Mouse (Mus musculus) testis, postnatal 14 days (tissue): ENCODE measurements around the gene Rpl18.
A peak's percentile ranks its signal among the peaks of the same experiment; 100 is the strongest.

Experiments used
- DNase-seq: peaks from one replicate; pipeline ENCODE4 v3.0.0; 2021; ENCODE audit warnings: low spot score

Gene Rpl18

DNA sequence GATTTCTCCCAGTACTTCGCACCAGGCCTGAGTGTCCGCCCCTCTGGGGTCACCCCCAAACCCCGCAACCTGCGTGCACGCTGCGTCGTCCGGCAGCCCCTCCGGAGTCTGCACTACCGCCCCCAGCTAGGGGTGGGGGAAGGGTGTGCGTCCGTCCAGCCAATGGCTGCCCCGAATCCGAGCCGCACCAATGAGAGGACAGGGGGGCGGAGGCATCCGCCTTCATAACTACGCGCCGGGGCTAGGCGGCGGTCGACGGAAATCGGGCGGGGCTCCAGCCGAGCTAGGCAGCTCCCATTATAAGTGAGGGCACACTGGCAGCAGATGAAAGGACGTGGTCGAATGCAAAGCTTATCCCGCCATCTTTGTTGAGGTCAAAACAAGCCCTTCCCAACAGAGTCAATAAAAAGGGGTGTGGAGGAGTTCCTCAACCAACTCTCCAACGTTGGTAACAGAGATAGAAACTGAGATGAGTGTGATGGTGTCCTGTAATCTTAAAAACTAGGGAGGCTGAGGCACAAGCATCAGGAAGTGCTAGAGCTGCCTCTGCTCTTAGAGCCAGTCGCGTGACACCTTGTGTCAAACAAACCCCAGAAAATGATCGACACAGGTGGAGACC is at the start of gene Rpl18:
Rpl18 (plus strand) TSS at position 368 of the 619 bp plus-strand sequence.
- peak; percentile 96 for DNase-seq

DNA sequence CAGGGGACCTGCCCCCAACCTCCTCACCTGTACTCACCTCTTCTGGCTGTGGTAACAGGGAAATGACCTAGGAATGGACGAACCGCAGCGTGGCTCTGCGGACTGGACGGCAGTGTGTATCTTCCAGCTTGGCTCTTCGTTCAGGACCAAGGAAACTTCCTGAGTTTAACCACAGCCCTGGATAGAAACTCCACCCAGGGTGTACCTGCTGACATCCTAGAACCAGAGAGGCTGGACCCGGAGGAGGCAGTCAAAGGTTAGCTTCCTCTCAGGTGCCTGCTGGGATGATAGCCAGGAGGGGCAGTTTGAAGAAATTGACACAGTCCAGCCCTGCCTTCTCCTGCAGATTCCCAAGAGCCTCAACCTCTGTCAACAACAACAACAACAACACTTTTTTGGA is 49.1 kb upstream of the Rpl18 start, which contains the start of gene Fut2:
Fut2 (minus strand) TSS at position 234 of the 400 bp plus-strand sequence.
- no peak for DNase-seq

DNA sequence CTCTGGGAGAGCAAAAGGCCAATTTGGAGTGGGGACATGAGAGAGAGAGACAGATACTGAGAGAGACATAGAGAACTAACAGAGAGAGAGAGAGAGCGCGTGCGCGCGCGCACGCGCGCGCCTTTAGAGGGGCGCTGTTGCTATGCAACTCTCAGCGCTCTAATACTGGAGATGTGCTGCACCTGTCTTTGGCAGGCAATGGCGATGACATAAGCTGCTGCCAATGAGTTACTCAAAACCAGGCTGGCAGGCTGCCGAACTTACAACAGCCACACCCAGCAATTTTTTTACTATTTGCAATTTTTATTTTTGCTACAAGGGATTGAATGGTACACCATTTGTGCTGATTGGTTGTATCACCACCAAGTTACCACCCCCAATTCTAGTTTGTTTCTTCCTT is 47.5 kb upstream of the Rpl18 start:
- DNase-seq, result no peak

DNA sequence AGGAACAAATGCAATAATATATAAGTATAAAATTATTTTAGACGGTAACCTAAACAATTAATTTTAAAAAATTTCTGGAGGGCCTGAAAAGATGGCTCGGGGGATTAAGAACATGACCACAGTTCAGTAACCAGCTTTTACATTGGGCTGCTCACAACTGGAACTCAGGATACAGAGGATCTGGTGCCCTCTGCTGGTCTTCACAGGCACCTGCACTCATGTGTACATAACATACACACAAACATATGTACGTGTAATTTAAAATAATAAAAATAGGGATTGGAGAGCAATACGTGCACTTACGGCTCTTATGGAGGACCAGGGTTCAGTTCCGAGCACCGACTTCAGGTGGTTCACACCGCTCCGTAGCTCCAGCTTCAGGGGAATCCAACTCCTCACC is 46.3 kb upstream of the Rpl18 start:
- DNase-seq, result no peak

DNA sequence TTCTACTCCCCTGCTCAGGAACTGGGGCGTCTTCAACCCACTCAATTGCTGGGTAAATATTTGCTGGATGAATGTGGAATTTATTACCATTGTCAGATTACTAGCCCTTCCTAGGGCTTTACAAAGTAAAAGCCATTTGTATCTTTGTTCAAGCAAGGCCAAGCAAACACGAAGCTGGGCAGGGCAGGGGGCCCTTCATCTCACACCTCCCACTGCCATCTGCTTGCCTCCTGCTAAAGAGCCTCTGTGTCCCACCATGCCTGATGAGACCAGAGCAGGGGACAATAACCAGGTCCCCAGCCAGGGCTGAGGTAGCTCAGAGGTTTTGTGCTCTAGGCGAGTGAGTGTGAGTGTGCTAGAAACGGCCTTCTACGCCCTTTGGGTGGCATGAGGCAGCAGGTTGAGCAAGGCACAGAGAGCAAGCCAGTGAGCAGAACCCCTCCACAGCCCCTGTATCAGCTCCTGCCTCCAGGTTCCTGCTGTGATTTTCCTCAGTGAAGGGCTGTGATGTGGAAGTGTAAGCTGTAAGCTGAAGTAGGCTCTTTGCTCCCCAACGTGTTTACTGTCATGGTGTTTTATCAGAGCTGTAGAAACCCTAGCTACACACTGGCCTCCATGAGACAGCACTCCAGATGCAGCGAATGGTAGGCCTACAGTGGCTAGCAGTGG is 37.5 kb upstream of the Rpl18 start:
- no peak for DNase-seq

DNA sequence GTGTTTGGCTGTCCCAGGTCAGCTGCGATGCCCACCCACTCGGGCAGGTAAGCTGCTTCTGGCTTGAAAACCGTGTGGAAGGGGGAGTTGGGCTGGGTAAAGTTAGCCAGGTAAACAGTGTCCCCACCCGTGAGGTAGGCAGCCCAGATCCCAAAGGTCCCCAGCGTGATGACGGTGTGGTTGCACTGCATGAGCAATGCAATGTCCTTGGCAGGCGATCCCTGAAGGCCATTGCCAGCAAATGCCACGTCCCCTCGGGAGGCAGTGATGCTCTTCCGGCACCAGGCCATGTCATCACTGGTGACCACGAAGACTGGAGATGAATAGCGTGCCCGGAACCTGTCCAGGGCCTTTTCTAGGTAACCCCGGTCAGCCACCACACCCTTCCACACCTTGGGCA is 36.7 kb upstream of the Rpl18 start:
- DNase-seq, result no peak

DNA sequence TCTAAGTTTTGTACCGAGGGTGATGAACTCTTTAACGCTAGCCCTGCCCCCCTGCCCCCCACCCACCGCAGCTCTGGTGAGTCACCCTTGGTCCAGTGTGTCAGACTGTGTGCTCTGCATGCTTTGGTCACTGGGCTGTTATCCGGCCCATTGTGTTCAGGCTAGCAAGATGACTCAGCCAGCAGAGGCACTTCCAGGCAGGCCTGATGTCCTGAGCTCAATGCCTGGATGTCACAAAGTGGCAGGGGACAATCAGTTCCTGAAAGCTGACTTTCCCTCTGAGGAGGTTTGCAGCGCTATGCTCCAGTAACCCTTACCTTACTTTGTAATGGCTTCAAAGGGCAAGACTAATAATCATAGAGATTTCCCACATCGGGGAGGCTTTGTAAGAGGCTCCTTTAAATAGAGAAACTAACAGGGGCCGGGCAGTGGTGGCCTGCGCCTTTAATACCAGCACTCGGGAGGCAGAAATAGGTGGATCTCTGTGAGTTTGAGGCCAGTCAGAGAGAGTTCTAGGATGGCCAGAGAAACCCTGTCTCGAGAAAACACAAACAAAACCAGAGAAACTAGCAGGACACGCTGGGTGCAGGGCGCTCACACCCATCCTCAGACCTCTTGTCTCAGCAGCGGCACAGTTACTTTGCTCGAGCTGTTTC is 35.2 kb upstream of the Rpl18 start:
- no peak for DNase-seq

DNA sequence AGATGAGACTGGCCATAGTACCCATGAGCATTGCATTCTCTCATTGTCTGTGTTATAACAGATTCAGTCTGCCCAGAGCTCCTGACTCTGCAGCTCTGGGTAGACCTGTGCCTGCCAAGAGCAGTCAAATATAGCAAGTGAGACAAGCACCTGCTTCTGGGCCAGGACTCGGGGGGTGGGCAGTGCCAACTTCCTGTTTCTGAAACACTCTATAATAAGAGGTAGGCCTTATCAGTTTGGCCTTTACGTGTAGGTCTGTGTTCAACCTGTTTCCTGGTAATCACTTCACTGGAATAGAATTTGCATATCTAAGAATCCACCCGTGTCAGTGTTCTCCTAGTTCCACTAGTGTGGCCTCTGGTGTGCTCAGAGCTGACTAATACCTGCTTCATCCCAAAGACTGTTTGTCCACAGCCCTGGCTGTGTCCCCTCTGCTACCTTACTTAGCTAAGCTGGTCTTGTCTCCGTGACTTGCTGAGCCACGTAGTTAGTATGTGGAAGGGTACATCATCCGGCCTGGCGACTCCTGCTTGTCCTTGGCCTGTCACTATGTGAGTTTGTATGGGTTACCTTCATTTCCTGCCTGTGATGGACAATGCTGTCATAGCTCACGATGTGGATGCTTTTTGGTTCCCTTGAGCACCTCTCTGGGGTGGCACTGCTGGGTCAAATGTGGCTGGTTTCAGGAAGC is 34.1 kb upstream of the Rpl18 start:
- DNase-seq, result no peak

DNA sequence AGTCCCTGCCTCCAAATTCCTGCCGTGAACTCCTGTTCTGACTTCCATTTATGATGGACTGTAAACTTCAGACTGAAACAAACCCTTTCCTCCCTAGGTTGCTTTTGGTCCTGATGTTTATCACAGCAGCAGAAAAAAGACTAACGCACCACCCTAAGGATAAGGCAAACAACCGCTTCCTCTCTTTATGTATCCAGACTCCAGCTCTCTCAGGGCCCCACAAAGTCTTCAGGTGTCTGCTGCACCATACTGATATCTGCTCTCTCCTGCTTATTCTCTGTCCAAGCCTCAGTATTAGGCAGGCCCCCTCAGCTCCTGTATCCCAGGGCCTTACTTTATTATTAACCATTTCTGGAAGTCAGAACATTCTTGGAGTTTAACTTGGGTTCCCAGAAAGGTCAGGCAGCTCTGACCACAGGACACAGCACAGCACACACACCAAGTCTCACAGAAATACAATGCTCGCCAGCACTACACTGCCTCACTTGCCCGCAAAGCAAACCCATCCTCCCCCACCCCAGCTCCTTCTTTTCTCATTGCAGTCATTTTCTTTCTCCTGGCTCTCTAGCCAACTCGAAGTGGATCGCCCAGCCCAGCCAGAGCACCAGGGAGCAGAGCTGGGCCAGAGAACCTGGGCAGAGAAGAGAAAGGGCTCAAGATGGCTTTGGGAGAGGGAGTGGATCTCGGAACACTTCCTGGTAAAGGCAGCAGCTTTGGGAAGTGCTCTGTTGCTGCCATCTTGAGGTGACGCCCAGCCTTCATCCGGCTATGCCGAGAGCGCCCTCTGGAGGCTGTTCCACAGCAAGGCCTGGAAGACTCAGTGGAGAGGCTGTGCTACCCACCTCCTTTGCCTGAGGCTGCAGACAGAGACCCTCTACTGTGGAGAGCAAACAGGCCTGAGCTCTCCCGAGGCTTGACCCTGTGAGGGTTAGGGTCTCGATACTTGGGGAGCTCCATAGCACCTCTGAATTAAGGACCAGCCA is 32.8 kb upstream of the Rpl18 start:
- DNase-seq, result peak; percentile 75

DNA sequence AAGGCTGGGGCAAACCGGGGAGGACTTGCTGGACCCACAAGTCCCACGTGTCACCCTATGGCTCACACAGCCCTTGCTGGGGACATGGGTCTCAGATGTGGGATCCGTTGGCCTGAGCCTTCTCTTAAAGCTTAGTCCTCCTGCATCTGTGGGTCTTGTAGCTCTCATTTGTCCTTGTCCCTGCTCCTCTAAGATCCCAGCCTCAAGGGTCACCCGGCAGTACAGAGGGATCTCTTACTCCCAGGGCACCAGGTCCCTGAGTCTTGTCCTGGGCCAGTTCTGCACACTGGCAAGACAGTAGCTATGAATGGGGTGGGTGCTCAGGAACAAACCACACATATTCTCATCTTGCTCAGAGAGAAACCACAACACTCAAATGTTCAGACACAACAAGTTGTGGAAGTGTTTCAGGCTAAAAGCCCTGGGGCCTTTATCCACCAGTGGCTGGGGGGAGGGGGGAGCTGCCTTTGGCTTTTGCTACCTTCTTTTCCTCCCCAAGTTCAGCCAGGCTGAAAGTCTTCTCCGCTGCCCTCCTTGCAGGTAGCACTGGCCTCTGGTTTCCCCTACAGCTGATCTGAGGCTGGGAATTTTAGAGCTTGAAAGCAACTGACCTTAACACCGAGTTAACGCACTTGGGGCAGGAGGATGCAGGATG is 31.7 kb upstream of the Rpl18 start, which contains the start of gene Ntn5:
Ntn5 (plus strand) TSS at position 627 of the 655 bp plus-strand sequence.
- DNase-seq, result no peak

DNA sequence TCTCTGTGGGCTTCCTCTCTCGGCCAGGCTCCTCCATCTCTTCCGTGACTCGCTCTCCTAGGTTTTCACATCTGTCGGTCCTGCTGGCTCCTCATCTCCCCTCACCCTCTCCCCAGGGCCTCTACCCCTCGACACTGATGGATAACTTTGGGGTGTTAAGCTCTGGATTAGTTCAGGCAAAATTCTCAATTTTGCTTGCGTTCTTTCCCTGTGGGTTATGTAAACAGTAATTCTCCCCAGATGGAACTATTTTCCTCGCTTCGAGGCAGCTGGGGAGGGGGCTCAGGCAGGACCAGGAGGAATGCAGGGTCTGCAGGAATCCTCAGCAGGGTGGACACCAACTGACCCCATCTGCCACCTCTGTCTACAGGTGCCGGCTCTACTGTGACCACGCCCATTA is 29.4 kb upstream of the Rpl18 start:
- no peak for DNase-seq

DNA sequence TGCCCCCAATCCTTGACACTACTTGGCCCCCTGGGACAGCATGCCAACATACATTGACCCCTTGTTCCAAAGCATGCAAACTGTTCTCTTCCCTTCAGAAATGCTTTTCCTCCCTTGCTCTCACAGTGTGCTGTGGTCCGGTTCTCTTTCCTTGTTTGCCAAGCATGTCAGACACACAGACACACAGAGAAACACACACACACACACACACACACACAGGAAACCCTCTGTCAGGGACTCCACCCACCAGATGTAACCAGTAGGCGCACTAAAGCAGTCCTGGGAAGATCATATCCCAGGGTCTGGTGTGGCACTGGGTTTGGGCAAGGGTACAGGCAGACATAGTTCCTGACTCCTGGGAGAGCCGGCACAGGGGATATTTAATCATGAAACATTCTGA is 28.4 kb upstream of the Rpl18 start:
- no peak for DNase-seq

DNA sequence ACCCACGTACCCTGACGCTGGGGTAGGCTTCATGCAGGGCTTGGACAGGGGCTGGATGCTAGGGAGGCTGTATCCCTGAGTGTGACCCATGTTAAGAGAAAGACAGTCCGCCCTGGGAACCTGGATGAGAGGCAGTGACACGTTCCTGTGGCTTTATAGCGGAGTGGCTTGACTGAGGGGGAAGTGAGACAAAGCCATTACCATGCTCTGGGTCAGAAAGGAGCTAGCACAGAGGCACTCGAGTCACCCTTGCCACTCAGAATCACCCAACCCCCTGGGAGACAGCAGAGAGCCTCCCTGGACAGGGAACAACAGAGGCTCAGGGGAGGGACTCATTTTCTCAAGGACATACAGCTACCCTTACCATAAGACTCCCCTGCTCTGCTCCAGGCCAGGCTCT is 26.2 kb upstream of the Rpl18 start:
- no peak for DNase-seq

DNA sequence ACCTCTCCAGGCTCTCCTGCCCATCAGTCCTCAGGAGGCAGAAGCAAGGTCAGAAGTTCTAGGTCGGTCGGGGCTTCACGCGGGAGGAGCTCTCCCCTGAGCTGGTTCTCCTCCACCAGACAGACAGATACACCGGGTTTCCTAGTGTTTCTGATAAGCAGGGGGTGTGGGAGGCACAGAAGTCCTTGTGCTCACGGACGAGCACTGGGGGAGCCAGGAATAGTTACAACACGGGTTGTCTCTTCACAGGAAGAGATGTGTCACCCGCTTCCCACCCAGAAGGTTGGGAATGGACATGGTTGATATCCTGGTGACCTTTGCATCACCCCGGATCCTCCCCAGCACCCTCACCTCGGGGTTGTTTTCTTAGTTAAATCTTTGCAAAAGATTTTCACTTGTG is 25.5 kb upstream of the Rpl18 start:
- peak; percentile 76 for DNase-seq

DNA sequence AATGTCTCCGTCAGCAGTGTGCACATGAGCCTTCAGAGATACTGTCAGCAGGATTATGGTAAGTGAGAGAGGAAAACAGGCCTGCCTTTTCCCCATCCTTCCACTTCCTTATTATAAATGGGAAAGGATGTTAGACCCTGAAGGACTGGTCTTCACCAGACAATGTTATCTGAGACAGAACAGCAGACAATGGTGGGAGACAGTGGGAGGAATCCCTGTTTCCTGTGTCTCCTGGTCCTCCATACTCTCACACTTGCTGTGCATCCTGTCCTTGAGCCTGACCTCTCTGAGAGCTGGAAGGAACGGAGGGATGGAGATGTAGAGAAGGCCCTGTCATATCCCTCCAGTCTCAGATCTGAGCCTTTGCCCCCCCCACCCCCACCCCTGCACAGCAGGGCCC is 22.9 kb upstream of the Rpl18 start:
- no peak for DNase-seq

DNA sequence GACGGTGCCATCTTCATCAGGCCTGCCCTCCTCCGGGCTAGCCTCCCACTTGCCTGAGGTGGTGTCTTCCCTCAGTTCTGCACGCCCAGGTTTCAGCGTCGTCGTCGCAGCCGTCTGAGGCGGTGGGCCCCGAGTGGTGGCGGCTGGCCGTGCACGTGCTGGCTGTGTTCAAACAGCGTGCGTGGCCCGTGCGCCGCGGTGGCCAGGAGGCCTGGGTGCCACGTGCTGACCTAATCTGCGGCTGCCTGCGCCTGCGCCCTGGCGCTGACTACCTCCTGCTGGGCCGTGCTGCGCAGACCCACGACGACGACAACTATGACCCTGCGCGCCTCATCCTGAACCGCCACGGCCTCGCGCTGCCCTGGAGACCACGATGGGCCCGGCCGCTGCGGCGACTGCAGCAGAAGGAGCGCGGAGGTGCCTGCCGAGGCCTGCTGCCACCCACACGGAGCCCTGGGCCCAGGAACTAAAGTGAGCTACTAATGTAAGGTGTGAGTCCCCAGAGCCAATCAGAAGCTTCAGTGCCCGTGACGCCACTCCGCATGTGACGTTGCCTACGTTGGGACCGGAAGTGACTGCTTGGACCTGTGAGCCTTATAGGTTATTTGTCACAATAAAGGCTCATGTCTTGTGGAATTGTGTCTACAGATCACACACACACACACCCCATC is 21.2 kb upstream of the Rpl18 start, which contains the start of gene Sec1:
Sec1 (minus strand) TSS at position 482 of the 671 bp plus-strand sequence.
- DNase-seq, result peak; percentile 86

DNA sequence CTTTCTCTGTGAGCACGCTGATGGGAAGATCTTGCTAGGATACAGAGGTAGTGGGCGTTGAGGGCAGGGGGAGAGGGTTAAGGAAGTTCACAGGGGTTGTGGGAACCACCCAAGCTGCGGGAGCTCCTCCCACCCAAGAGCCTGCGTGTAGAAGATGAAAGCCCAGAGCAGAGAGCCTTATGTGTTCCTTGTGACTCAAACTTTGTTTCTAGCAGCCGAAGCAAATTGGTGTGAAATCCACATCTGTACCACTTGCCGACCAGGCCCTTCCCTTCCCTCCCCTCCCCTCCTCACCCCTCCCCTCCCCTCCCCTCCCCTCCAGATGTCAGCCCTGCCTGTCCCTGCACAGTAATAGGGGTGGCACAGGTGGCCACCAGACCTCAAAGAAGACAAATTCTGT is 20.2 kb upstream of the Rpl18 start:
- DNase-seq, result no peak

DNA sequence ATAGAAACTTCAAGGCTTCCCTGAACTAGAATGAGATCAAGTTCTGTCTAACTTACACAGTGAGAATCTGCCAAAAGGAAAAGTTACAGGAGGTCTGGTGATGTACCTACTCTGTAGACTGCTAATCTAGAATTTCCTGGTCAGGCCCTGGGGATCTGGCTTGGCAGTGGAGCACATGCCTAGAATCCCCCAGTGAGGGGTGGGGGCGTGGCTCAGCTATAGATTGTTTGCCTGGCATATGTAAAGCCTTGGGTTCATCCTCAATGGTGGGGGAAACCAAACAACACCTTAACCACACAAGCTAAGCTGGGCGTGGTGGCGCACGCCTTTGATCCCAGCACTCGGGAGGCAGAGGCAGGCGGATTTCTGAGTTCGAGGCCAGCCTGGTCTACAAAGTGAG is 17.4 kb upstream of the Rpl18 start:
- no peak for DNase-seq

DNA sequence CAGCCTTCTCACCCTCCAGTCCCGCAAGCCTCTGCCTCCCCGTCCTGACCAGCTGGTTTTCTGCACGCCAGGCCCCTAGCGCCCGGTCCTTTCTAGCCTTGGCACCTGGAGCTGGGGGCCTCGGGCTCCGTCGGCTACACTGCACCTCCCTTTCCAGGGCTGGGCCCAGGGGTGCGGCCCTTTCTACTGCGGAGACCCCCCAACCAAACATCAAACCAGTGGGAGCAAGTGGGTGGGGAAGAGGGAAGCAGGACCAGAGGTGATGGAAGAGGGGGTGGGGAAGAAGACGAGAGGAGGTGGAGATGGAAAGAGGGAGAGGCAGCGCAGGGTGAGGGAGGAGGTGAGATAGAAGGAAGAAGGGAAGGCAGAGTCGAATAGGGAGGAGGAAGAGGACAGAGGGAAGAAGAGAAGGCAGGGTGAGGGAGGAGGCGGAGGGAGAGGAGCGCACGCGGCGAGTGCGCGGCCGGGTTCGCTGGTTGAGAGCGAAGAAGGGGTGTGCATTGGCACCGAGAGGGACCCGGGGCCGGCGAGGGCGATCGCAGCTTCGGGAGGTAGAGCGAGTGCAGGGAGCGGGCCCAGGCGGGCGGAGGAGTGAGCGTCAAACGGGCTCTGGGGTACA is 15.6 kb upstream of the Rpl18 start, which contains the start of gene Car11:
Car11 (plus strand) TSS at position 321 of the 619 bp plus-strand sequence.
- DNase-seq, result peak; percentile 26
